Mouse (Mus musculus) cerebellum, adult 2 months (tissue): ENCODE results near the gene Amacr. TPM values are rescaled to one million over a fixed set of nuclear protein-coding genes. Genes with fewer than 3 reads are reported as not detected.

Source experiments
- DNase-seq, 2 experiments: peaks; one replicate each; pipeline ENCODE4 v3.0.0; 2021
- H3K27ac ChIP-seq: fragments of 200-500 bp; 2 replicates; pipeline ENCODE4 v1.5.1; 2012; ENCODE audit warnings: low read length, control low read depth, inconsistent platforms; ENCODE audit not compliant: insufficient read depth
- H3K27me3 ChIP-seq: fragments of 200-500 bp; 2 replicates; pipeline ENCODE4 v1.6.1; 2012; ENCODE audit warnings: inconsistent platforms, mild to moderate bottlenecking, low read length, moderate library complexity; ENCODE audit not compliant: control insufficient read depth, insufficient read depth
- H3K4me1 ChIP-seq: fragments of 200-500 bp; 2 replicates; pipeline ENCODE4 v1.6.1; 2011; ENCODE audit warnings: low read length; ENCODE audit not compliant: control insufficient read depth, insufficient read depth
- H3K4me3 ChIP-seq: fragments of 200-500 bp; replicated peaks from 2 replicates; pipeline ENCODE3; 2011; ENCODE audit warnings: mild to moderate bottlenecking, low read depth, low read length, control low read depth; ENCODE audit not compliant: insufficient read depth
- CTCF ChIP-seq: fragments of 200-500 bp; IDR thresholded peaks from 2 replicates; pipeline ENCODE4 v1.5.1; 2011; ENCODE audit warnings: low read depth, mild to moderate bottlenecking, control low read depth, low read length, moderate library complexity, borderline replicate concordance; ENCODE audit not compliant: insufficient read depth
- POLR2A ChIP-seq: fragments of 200-500 bp; IDR thresholded peaks from 2 replicates; pipeline ENCODE4 v1.6.1; 2011; ENCODE audit warnings: low read length, control low read depth, borderline replicate concordance; ENCODE audit not compliant: insufficient read depth
- WGBS: fragments of 180-500 bp; shearing (Covaris S2); methylation state at CpG from one replicate; pipeline ENCODE4 v1.1.7; 2018; 5-methylcytosine and 5-hydroxymethylcytosine counted together
- polyA plus RNA-seq: library from polyadenylated mRNA; depleted of rRNA; stranded (reverse); fragments of >200 nt; gene quantifications from 2 replicates; pipeline ENCODE4 v1.2.3, GENCODE M21; 2012

Gene Amacr
- polyA plus RNA-seq, 1 experiment, result 12.0 TPM

DNA sequence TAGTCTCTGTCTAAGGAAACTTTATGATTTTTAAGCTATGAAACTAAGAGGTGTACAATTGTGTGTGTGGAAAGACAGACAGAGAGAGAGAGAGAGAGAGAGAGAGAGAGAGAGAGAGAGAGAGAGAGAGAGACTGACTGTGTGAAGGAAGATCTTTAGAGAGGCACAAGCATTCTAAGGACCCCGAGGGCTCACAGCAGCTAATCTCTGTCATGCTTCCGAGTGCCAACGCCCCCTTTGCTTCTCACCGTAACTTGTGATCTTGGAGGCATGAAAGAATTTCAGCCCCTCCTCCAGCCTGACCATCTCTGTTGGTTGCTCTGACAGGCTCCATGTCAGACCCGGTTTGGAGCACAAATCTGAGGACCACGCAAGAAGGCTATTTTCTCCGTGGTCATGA, 18.9 kb downstream of the Amacr start, which contains the start of gene Slc45a2:
TSS of gene Slc45a2 (plus strand) at position 301 of the 400 bp plus-strand sequence.
- H3K4me3 ChIP-seq, result peak within 1 kb of the TSS; percentile 32
- no peaks in the 10 kb centered on the region for H3K4me1 ChIP-seq
- no peak within 1 kb of the TSS for H3K27ac ChIP-seq
- TF ChIP-seq CTCF (no peak), POLR2A (no peak)
- DNase-seq, result no peak
- 38% methylated on average over 7 of the region's 7 CpGs for WGBS
- H3K27me3 ChIP-seq, result no peaks in the 10 kb centered on the region

DNA sequence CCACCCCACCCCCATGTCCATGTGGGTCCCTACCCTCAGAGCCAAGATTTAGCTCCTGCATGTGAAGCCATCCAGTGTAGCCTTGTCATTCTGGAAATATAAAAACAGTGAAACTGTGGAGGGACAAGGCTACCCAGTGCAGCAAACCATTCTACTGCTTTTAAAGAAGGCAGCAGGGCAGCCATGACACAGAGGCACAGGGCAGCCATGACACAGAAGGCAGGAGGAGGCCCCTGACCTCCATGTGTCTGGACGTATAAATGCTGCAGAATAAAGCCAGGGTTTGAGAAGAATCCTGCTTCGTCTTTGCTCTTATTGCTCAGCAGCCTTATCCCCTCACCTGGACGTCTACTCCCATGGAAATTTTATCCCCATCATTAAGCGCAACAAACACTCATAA, 22.2 kb downstream of the Amacr start:
- Histone ChIP-seq H3K4me1 (no peaks in the 10 kb centered on the region), H3K27ac (no peak overlapping the region), H3K4me3 (no peak overlapping the region), H3K27me3 (no peaks in the 10 kb centered on the region)
- no peak for DNase-seq
- TF ChIP-seq CTCF (no peak), POLR2A (no peak)
- 85% methylated on average over 4 of the region's 4 CpGs for WGBS

GRCm38 (mm10) chr15:11004646-11005045, 23.1 kb downstream of the Amacr start:
- DNase-seq, result no peak
- no peaks in the 10 kb centered on the region for H3K27me3 ChIP-seq
- TF ChIP-seq POLR2A (no peak), CTCF (no peak)
- no peak overlapping the region for H3K4me3 ChIP-seq
- H3K27ac ChIP-seq, result no peak overlapping the region
- 77% methylated on average over 6 of the region's 6 CpGs for WGBS
- H3K4me1 ChIP-seq, result no peaks in the 10 kb centered on the region

DNA sequence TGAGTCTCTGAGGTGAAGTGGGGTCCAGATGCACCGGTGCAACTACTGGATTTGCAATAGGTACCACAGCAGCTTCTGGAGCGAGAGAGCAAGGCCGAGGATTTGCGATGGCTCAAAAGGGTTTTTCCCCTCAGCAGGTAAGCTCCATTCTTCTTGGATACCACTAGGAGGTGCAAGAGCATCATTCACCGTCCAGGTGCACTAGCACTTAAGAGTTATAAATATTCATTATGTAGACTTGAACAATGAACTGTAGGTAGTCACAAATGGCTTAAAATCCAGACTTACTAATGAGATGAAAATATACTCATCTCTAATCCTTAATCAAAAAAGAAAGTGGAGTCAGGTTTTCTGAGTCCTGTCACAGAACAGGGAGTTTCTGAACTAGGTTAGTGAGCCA, 27.2 kb downstream of the Amacr start:
- Histone ChIP-seq H3K4me3 (no peak overlapping the region), H3K27ac (no peak overlapping the region), H3K4me1 (no peaks in the 10 kb centered on the region), H3K27me3 (no peaks in the 10 kb centered on the region)
- TF ChIP-seq POLR2A, result no peak
- DNase-seq, result no peak
- WGBS, result 28% methylated on average over 5 of the region's 5 CpGs

DNA sequence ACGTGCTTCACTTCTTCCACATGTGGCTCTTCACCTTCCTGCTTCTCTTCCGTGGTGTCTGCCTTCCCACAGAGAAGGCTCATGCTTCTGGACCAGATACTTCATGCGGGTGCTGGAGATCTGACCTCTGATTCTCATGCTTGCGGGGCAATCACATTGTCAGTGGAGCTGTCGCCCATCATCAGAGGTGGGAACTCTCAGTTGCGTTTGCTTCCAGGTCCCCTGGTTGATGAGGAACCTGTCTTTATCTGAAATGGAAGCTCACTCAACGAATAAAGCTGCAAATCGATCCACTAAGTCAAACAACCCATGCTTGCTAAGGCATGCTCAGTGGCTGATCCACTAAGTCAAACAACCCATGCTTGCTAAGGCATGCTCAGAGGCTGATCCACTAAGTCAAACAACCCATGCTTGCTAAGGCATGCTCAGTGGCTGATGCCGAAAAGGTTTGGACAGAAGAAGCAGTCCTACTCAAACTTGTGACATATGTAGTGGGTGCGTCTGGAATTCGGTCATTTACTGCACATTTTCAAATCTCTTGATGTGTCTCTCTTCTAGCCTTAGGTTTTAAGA, 29.5 kb downstream of the Amacr start:
- WGBS, result 91% methylated on average over 11 of the region's 11 CpGs
- no peak for DNase-seq

DNA sequence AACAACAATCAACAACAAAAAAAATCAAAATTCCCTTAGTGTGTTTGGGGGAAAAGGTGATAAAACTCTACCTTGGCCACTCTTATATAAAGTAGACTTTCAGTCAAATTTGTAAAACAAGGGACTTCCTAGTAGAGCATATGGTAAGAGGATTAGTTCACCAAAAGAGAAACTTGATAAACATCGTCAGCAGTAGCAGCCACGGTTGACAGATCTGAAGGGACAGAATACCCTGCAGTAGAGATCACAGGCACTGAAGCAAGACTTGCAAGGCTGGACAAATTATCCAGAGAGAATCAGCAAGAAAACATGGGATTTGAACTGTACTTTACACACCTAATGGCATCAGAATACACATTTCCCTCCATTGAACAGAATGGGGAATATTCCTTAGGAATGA, 33.4 kb downstream of the Amacr start:
- no peak for DNase-seq
- no peak overlapping the region for H3K4me3 ChIP-seq
- TF ChIP-seq POLR2A, result no peak
- TF ChIP-seq CTCF, result no peak
- no peak overlapping the region for H3K27ac ChIP-seq
- H3K27me3 ChIP-seq, result no peaks in the 10 kb centered on the region
- 32% methylated on average over 2 of the region's 2 CpGs for WGBS
- H3K4me1 ChIP-seq, result no peaks in the 10 kb centered on the region

More for the DNA sequence above, 29.5 kb downstream of the Amacr start:
- Histone ChIP-seq H3K27me3 (no peaks in the 10 kb centered on the region), H3K4me1 (no peaks in the 10 kb centered on the region), H3K4me3 (no peak overlapping the region), H3K27ac (no peak overlapping the region)
- no peak for TF ChIP-seq POLR2A
- TF ChIP-seq CTCF, result no peak

DNA sequence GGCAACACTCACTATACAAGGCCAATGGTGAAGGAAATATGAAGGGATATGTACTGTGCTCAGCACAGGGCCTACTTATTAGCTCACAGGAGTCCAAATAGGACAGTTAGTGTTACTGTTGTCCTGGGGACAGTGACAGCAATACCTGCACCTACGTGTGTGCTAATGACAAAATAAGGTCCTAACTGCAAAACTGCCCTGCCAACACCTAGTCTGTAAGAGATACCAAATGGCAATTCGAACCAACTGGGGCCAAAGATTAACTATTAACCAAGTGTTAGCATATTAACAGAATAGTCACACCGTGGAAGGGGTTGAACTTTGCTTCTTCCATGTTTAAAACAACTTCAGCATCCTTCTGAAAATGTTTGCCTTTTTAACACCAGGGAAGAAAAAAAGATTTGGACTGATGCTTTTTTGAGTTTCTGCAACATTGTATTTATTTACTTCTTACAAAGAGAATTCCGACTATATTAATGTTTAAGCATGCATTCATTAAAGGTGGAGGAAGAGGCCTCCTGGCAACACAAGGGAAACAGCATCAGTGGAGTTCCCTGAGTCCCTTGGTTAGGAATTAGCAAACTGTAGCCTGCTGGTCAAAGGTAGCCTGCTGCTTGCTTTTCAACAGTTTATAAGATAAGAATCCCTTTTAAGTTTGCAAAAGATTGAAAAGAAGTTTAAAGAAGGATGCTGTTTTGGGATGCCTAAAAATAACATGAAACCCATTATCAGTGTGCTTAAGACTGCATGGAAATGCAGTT, 45.4 kb downstream of the Amacr start:
- no peak for TF ChIP-seq POLR2A
- TF ChIP-seq CTCF, result no peak
- H3K4me3 ChIP-seq, result no peak overlapping the region
- no peaks in the 10 kb centered on the region for H3K27me3 ChIP-seq
- no peaks in the 10 kb centered on the region for H3K4me1 ChIP-seq
- WGBS, result 68% methylated on average over 4 of the region's 4 CpGs
- DNase-seq, result no peak
- H3K27ac ChIP-seq, result no peak overlapping the region

DNA sequence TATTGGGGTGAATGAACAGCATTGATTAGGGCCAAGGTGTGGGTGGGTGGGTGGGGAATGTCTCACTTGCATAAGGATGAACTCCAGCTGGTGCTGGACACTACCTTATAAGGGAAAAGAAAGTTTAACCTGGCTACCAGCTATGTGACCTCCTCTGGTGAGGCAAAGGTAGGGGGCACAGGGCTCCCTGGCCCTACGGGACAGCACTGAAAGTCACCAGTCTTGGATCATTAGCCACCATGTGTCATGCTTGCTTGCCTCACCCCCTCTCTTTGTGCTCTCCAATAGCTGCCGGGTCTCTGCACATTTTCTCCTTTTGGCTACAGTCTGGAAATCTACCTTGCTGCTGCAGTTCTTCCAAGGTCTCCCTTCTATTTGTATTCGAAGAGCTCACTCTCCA, 48.6 kb downstream of the Amacr start:
- H3K27ac ChIP-seq, result no peak overlapping the region
- WGBS, result 65% methylated on average over 3 of the region's 3 CpGs
- no peak for DNase-seq
- TF ChIP-seq POLR2A, result no peak
- no peak for TF ChIP-seq CTCF
- H3K4me1 ChIP-seq, result no peaks in the 10 kb centered on the region
- H3K27me3 ChIP-seq, result no peaks in the 10 kb centered on the region
- H3K4me3 ChIP-seq, result no peak overlapping the region
